Mouse (Mus musculus): ENCODE measurements around the gene Dstyk. TPM values are rescaled to one million over a fixed set of nuclear protein-coding genes. Genes with fewer than 3 reads are reported as not detected.

Dstyk gene
- polyA plus RNA-seq, 1 experiment: 2.5 TPM

GRCm38 (mm10) chr1:132374140-132374872 lies 43.0 kb upstream of the Dstyk start:
- H3K27ac ChIP-seq (ENCODE audit: insufficient read depth, low read depth, low read length): no peak overlapping the region
- 26% methylated on average over 5 of the region's 5 CpGs for WGBS
- no peaks in the 10 kb centered on the region for H3K36me3 ChIP-seq (ENCODE audit: control insufficient read depth, insufficient read depth, low read length)
- H3K4me1 ChIP-seq (ENCODE audit: control insufficient read depth, insufficient read depth, insufficient read length, low read length): peaks cover 6% of the 10 kb centered on the region
- H3K4me3 ChIP-seq (ENCODE audit: low read depth, low read length): no peak overlapping the region
- no peaks in the 10 kb centered on the region for H3K27me3 ChIP-seq (ENCODE audit: control insufficient read depth, insufficient read depth, low read length)
- TF ChIP-seq POLR2A (IDR thresholded peaks at IDR 0.05; ENCODE audit: low read depth, low read length): no peak
- TF ChIP-seq CTCF (IDR thresholded peaks at IDR 0.05; ENCODE audit: extremely low read depth, insufficient read length, insufficient replicate concordance, low read depth, low read length): no peak

- no peak for TF ChIP-seq POLR2A (IDR thresholded peaks at IDR 0.05; ENCODE audit: low read depth, low read length)
- no peak for TF ChIP-seq CTCF (IDR thresholded peaks at IDR 0.05; ENCODE audit: extremely low read depth, insufficient read length, insufficient replicate concordance, low read depth, low read length)
- H3K4me1 ChIP-seq (ENCODE audit: control insufficient read depth, insufficient read depth, insufficient read length, low read length): peaks cover 6% of the 10 kb centered on the region
- H3K27ac ChIP-seq (ENCODE audit: insufficient read depth, low read depth, low read length): no peak overlapping the region
- no peak overlapping the region for H3K4me3 ChIP-seq (ENCODE audit: low read depth, low read length)
- no peaks in the 10 kb centered on the region for H3K27me3 ChIP-seq (ENCODE audit: control insufficient read depth, insufficient read depth, low read length)
- WGBS: 65% methylated on average over 3 of the region's 3 CpGs
- no peaks in the 10 kb centered on the region for H3K36me3 ChIP-seq (ENCODE audit: control insufficient read depth, insufficient read depth, low read length)
Observed at GRCm38 (mm10) chr1:132374873-132375244, 42.5 kb upstream of the Dstyk start.

- Histone ChIP-seq H3K4me1 (ENCODE audit: control insufficient read depth, insufficient read depth, insufficient read length, low read length) (peaks cover 6% of the 10 kb centered on the region), H3K4me3 (ENCODE audit: low read depth, low read length) (no peak overlapping the region)
- 38% methylated on average over 4 of the region's 4 CpGs for WGBS
Observed at GRCm38 (mm10) chr1:132375256-132375655, 42.1 kb upstream of the Dstyk start.

GRCm38 (mm10) chr1:132376211-132377054 lies 40.9 kb upstream of the Dstyk start:
- Histone ChIP-seq H3K4me3 (ENCODE audit: low read depth, low read length) (no peak overlapping the region), H3K4me1 (ENCODE audit: control insufficient read depth, insufficient read depth, insufficient read length, low read length) (peaks cover 3% of the 10 kb centered on the region), H3K27me3 (ENCODE audit: control insufficient read depth, insufficient read depth, low read length) (no peaks in the 10 kb centered on the region), H3K36me3 (ENCODE audit: control insufficient read depth, insufficient read depth, low read length) (no peaks in the 10 kb centered on the region), H3K27ac (ENCODE audit: insufficient read depth, low read depth, low read length) (no peak overlapping the region)
- TF ChIP-seq CTCF (IDR thresholded peaks at IDR 0.05; ENCODE audit: extremely low read depth, insufficient read length, insufficient replicate concordance, low read depth, low read length) (no peak), POLR2A (IDR thresholded peaks at IDR 0.05; ENCODE audit: low read depth, low read length) (no peak)
- WGBS: 80% methylated on average over 8 of the region's 8 CpGs

More at GRCm38 (mm10) chr1:132375256-132375655, 42.1 kb upstream of the Dstyk start:
- H3K36me3 ChIP-seq (ENCODE audit: control insufficient read depth, insufficient read depth, low read length): no peaks in the 10 kb centered on the region
- TF ChIP-seq POLR2A (IDR thresholded peaks at IDR 0.05; ENCODE audit: low read depth, low read length): no peak
- TF ChIP-seq CTCF (IDR thresholded peaks at IDR 0.05; ENCODE audit: extremely low read depth, insufficient read length, insufficient replicate concordance, low read depth, low read length): no peak
- H3K27me3 ChIP-seq (ENCODE audit: control insufficient read depth, insufficient read depth, low read length): no peaks in the 10 kb centered on the region
- no peak overlapping the region for H3K27ac ChIP-seq (ENCODE audit: insufficient read depth, low read depth, low read length)

- no peak for TF ChIP-seq POLR2A (IDR thresholded peaks at IDR 0.05; ENCODE audit: low read depth, low read length)
- no peak for TF ChIP-seq CTCF (IDR thresholded peaks at IDR 0.05; ENCODE audit: extremely low read depth, insufficient read length, insufficient replicate concordance, low read depth, low read length)
- H3K4me3 ChIP-seq (ENCODE audit: low read depth, low read length): no peak overlapping the region
- no peak overlapping the region for H3K27ac ChIP-seq (ENCODE audit: insufficient read depth, low read depth, low read length)
- 45% methylated on average over 7 of the region's 7 CpGs for WGBS
- H3K4me1 ChIP-seq (ENCODE audit: control insufficient read depth, insufficient read depth, insufficient read length, low read length): peaks cover 3% of the 10 kb centered on the region
- no peaks in the 10 kb centered on the region for H3K27me3 ChIP-seq (ENCODE audit: control insufficient read depth, insufficient read depth, low read length)
- no peaks in the 10 kb centered on the region for H3K36me3 ChIP-seq (ENCODE audit: control insufficient read depth, insufficient read depth, low read length)
Observed at GRCm38 (mm10) chr1:132377055-132377365, 40.3 kb upstream of the Dstyk start.

GRCm38 (mm10) chr1:132377811-132378210 lies 39.5 kb upstream of the Dstyk start:
- Histone ChIP-seq H3K36me3 (ENCODE audit: control insufficient read depth, insufficient read depth, low read length) (no peaks in the 10 kb centered on the region), H3K4me1 (ENCODE audit: control insufficient read depth, insufficient read depth, insufficient read length, low read length) (peaks cover 3% of the 10 kb centered on the region), H3K4me3 (ENCODE audit: low read depth, low read length) (no peak overlapping the region), H3K27me3 (ENCODE audit: control insufficient read depth, insufficient read depth, low read length) (no peaks in the 10 kb centered on the region), H3K27ac (ENCODE audit: insufficient read depth, low read depth, low read length) (no peak overlapping the region)
- no peak for TF ChIP-seq POLR2A (IDR thresholded peaks at IDR 0.05; ENCODE audit: low read depth, low read length)
- no peak for TF ChIP-seq CTCF (IDR thresholded peaks at IDR 0.05; ENCODE audit: extremely low read depth, insufficient read length, insufficient replicate concordance, low read depth, low read length)
- WGBS: 66% methylated on average over 3 of the region's 3 CpGs

GRCm38 (mm10) chr1:132380550-132381100 lies 36.7 kb upstream of the Dstyk start:
- Histone ChIP-seq H3K27ac (ENCODE audit: insufficient read depth, low read depth, low read length) (no peak overlapping the region), H3K4me3 (ENCODE audit: low read depth, low read length) (no peak overlapping the region), H3K4me1 (ENCODE audit: control insufficient read depth, insufficient read depth, insufficient read length, low read length) (peaks cover 7% of the 10 kb centered on the region), H3K36me3 (ENCODE audit: control insufficient read depth, insufficient read depth, low read length) (no peaks in the 10 kb centered on the region), H3K27me3 (ENCODE audit: control insufficient read depth, insufficient read depth, low read length) (no peaks in the 10 kb centered on the region)
- 82% methylated on average over 27 of the region's 27 CpGs for WGBS
- no peak for TF ChIP-seq CTCF (IDR thresholded peaks at IDR 0.05; ENCODE audit: extremely low read depth, insufficient read length, insufficient replicate concordance, low read depth, low read length)

Data from small intestine, adult 2 months (tissue).